Mouse (Mus musculus): ENCODE data around the gene Zfp937.
"Not testable (repeated sequence)": the region's sequence is repeated elsewhere in the genome, so short reads cannot be mapped to it uniquely, and the experiment has no call there.

The Zfp937 gene

DNA sequence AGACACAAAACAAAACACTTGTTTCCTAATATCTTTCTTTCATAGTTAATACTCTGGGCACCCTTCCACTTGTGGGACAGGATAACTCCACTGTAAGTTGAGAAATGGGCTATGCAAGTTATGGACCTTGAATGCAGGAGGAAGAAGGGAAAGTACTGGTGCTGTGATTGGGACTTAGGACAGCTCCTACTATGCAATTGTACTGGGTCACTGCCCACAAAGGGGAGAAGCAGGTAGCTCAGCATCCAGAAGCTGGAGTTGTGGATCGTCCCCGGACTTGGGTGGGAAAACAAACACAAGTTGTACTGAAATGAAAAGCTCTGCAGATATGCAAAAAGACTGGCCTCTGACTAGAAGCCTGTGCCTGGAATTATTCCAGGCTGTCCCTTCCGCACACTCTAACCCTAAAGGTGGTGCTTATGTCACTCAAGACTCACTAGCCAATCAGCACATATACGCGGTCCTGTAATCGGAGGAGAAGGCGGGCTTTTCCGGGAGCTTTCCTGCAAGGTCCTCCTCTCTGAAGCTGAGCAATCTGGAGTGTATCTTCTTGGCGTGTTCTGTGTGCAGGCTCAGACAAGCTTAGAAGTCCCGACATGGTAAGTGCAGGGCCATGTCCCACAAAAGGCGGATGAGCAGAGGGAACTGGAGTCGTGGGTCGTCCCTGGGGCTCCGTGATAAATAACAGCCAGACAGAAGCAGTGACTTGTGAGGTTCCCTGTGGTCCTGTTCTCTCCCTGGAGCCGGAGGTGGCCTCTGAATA lies at the start of gene Zfp937:
TSS of gene Zfp937 (plus strand) at position 474 of the 763 bp plus-strand sequence.
- DNase-seq (ENCODE audit: low read depth, low spot score), result peak; percentile 76

DNA sequence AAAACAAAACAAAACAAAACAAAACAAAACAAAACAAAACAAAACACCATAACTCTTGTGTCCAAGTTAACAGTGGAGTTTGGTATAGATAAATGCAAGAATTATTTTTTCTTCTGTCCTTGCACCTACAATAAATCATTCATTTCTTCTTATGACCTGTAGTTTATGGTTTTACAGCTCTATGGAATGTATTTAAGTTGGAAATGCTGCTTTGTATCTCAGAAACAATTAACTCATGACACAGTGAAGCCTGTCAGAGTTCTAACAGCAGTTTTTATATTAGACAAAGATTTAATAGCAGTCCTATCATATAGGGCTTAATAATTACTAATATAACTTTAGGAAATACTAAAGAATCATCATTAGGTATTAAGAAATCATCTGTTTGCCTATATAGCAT lies 44.0 kb upstream of the Zfp937 start:
- no peak for DNase-seq (ENCODE audit: low read depth, low spot score)

GRCm38 (mm10) chr2:150179579-150179978 lies 38.3 kb upstream of the Zfp937 start, which contains the start of gene Gm10770:
Gene Gm10770 (minus strand): TSS chr2:150179679.
- not testable (repeated sequence) for DNase-seq (ENCODE audit: low read depth, low spot score)

- DNase-seq (ENCODE audit: low read depth, low spot score), result peak; percentile 71
Observed at GRCm38 (mm10) chr2:150181046-150181445, 36.8 kb upstream of the Zfp937 start.

DNA sequence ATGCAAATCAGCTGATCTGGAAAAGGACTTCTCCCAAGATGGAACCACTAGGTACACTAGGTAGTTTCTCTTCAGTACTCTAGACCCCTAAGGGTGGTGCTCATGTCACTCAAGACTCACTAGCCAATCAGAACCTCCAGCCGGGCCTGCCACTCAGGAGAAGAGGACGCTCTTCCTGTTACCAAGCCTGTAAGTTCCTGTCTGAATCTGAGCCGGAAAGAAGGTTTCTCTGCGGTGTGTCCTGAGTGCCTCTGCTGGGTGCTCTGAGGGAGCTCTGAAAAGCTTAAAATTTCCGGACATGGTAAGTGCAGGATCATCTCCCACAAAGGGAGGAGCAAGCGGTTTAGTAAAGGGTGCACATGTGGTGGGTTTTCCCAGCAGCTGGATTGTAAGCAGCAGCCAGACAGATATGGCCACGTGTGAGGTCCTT lies 36.3 kb upstream of the Zfp937 start, which contains the start of gene Gm14139:
TSS of gene Gm14139 (plus strand) at position 186 of the 430 bp plus-strand sequence.
- DNase-seq (ENCODE audit: low read depth, low spot score), result peak; percentile 81

- DNase-seq (ENCODE audit: low read depth, low spot score), result not testable (repeated sequence)
Observed at GRCm38 (mm10) chr2:150218363-150218725, 471 bp downstream of the Zfp937 start.

GRCm38 (mm10) chr2:150223263-150223662 lies 5.4 kb downstream of the Zfp937 start:
- not testable (repeated sequence) for DNase-seq (ENCODE audit: low read depth, low spot score)

GRCm38 (mm10) chr2:150243211-150243610 lies 25.3 kb downstream of the Zfp937 start:
- DNase-seq (ENCODE audit: low read depth, low spot score), result no peak

DNA sequence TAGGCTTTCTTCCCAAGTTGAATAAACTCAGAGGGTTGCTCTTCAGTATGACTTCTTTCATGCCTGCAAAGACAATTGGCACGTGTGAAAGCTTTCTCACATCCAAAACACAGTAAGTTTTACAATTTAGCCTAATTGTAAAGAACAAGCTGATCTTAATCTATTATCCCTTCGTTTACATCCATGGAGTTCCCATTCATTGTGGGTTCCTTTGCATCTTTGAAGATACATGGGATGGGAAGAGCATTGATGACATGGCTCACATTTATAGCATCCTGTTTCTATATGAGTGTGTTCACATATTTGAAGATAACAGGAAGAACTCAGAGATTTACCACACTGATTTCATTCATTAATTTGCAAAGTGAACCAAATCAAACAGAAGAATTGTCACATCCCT lies 37.6 kb downstream of the Zfp937 start, which contains the start of gene Gm21994:
TSS of gene Gm21994 (minus strand) at position 101 of the 400 bp plus-strand sequence.
- not testable (repeated sequence) for DNase-seq (ENCODE audit: low read depth, low spot score)

DNA sequence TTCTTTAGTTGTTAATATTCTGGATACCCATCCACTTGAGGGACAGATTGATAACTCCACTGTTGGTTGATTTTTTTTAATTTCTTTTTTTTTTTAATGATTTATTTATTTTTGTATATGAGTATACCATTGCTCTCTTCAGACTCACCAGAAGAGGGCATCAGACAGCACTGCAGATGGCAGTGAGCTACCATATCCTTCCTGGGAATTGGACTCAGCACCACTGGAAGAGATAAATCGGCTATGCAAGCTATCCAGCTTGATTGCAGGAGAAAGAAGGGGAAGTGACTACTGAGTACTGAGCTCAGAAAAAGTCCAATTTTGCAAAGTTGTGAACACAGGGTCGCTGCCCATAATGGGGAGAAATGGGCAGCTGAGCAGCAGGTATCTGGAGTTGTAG lies 39.0 kb downstream of the Zfp937 start:
- DNase-seq (ENCODE audit: low read depth, low spot score), result peak; percentile 74

DNA sequence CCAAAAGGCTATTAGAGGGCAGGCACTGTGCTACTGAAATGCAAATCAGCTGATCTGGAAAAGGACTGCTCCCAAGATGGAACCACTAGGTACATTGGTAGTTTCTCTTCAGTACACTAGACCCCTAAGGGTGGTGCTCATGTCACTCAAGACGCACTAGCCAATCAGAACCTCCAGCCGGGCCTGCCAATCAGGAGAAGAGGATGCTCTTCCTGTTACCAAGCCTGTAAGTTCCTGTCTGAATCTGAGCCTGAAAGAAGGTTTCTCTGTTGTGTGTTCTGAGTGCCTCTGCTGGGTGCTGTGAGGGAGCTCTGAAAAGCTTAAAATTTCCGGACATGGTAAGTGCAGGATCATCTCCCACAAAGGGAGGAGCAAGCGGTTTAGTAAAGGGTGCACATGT lies 39.4 kb downstream of the Zfp937 start, which contains the start of gene Gm14124:
TSS of gene Gm14124 (plus strand) at position 227 of the 400 bp plus-strand sequence.
- DNase-seq (ENCODE audit: low read depth, low spot score), result peak; percentile 93
